Mouse (Mus musculus) erythroblast, embryonic 14.5 days (primary cell): Measurements from ENCODE around the gene Slco4a1.

Experiments used
- GATA1 ChIP-seq: IDR thresholded peaks from 2 replicates; pipeline ENCODE4 v1.6.1; 2012; ENCODE audit warnings: low read length, inconsistent platforms, mixed read lengths
- TAL1 ChIP-seq: IDR thresholded peaks from 3 replicates; pipeline ENCODE4 v1.6.1; 2012; ENCODE audit warnings: low read length, inconsistent platforms, mixed read lengths

DNA sequence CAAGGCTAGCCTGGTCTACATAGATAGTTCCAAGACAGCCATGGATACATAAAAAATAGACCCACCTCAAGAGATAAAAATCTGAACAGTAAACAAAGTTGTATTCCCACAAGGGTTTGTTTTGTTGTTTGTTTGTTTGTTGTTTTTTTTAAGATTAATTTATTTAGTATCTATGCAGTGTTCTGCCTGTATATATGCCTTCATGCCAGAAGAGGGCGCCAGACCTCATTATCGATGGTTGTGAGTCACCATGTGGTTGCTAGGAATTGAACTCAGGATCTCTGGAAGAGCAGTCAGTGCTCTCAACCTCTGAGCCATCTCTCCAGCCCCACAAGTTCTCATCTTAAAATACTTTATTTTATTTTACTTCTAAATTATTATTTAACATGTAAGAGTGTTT, 47.6 kb upstream of the Slco4a1 start:
- TF ChIP-seq GATA1 = no peak
- no peak for TF ChIP-seq TAL1
